Mouse (Mus musculus) frontal cortex, adult (tissue): Measurements from ENCODE around the gene Farsb.

Experiments
- ATAC-seq: cut with Nextera tagmentation; 2 replicates; pipeline ENCODE4 v1.9.2; 2017; ENCODE audit warnings: mild to moderate bottlenecking, moderate library complexity, mixed read lengths; ENCODE audit not compliant: low TSS enrichment

Gene Farsb

DNA sequence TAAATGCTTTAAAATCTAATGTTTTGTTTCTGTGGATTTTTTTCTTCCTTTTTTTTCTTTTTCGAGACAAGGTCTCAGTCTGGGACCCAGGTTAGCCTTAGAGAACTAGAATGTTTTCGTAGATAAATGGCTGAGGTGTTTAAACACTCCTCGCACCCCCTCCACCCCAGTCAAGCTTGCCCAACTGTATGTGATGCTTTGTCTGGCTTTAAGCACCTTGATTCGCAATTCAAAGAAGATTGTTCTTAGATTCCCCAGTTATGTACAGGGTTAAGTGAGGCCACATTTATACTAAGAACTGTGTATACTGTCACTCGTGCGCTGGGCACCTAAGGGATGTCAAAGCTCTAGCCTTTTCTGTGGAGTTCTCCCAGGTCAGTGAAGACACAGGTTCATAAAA is 68.4 kb downstream of the Farsb start:
- no peak for ATAC-seq

GRCm38 (mm10) chr1:78419593-78419992 is 69.1 kb downstream of the Farsb start:
- peak; percentile 80 for ATAC-seq

DNA sequence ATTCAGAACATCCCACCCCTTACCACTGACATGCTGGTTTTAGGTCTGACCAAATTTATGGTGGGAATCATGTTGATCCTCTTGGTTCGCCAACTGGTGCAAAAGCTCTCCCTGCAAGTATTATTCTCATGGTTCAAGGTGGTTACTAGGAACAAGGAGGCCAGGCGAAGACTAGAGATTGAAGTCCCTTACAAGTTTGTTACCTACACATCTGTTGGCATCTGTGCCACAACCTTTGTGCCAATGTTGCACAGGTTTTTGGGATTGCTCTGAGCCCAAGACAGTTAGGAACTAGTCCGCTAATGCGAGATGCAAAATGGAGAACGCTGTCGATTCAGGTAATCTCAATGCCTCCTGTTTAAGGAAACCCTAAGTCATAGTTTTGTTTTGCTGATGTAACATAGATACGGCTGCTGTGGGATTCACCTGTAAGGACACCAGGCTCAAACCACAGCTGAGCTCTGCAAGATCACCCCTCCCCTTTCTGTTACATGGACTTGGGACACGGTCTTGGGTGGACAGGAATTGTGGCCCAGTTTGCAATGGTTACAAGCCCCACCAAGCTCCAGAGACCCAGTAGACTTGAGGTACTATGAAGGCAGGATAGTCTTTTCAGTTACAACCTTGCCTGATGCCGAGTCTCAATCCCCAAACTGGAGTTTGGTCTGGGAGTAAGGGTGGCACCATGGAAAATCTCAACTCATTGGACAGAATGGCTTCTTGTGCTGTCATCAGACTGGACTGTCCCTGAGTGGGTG is 71.4 kb downstream of the Farsb start:
- ATAC-seq, result no peak

DNA sequence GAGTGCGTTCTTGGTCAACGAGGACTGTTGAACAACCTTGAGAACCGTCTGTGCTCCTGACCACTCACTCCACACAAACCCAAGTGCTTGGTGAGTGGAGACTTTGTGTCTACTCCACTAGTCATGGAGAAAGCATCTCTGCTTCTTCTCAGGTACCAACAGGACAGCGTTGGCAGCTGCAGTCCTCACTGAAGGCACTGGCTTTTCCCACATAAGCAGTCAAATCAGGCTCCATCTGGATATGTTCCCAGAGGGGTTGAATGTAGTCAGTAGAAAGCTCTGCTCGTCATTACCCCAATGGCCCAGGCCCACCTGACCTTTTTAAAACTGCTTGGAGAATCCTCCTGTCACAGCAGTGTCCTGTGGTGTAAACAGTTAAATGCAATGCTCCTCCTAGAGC is 74.3 kb downstream of the Farsb start:
- ATAC-seq, result no peak

DNA sequence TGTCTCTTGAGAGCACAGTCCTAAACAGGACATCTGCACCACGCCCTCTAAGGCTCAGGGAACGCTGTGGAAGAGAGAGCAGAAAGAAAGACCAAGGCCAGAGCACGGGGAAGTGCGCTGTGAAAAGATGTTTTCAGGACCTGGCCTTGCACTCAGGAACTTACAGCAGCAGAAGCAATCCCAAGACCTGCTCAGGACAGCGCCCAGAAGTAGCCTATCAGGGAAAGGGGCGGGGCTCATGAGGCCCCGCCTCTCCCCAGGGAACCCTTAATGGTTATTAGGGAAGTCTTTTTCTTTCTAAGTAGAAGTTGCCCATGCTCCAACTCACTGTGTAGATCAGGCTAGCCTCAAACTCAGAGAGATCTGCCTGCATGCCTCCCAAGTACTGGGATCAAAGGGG is 76.0 kb downstream of the Farsb start:
- ATAC-seq, result no peak

GRCm38 (mm10) chr1:78409396-78409795 is 79.3 kb downstream of the Farsb start:
- ATAC-seq, result no peak

DNA sequence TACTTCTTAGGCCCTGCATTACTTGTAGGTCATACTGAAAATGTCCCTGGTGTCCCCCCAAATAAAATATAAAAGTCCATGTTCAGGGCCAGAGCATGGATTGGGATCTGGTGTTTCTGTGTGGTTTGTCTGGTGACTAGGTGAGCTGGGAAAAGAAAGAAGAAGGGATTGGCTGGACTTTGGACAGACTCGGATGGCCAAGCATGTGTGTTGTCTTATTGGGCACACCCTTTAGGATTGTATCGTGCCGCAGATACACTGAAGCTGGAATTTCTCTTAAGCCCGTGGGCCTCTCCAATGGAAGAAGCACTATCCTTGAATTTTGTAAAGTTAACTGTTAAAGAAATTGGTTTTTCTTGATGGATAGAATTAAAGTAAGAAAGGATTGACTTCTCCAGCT is 87.3 kb downstream of the Farsb start:
- ATAC-seq, result no peak

- ATAC-seq, result no peak
Observed at GRCm38 (mm10) chr1:78399755-78400154, 88.9 kb downstream of the Farsb start.

- ATAC-seq, result no peak
Observed at GRCm38 (mm10) chr1:78396320-78396913, 92.3 kb downstream of the Farsb start.

GRCm38 (mm10) chr1:78395737-78396136 is 93.0 kb downstream of the Farsb start:
- no peak for ATAC-seq

GRCm38 (mm10) chr1:78395191-78395735 is 93.4 kb downstream of the Farsb start:
- no peak for ATAC-seq

- no peak for ATAC-seq
Observed at GRCm38 (mm10) chr1:78388848-78389247, 99.8 kb downstream of the Farsb start.

DNA sequence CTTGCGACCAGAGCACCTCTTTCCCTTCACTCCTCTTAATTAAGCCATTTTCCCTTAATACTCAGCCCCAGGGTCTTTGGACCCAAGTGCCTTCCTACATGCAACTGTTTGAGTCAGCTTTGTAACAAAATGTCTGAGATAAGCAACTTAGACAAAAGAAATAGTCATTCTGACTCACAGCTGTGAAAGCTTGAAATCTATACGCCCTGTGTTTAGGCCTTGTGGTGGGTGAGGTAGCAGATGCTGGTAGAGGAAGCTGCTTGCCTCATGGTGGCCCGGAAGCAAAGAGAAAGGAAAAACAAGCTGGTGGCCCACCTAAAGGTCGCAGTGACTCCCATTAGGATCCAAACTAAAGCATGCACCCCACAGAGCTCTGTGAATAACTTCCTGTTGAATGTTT is 100.8 kb downstream of the Farsb start:
- ATAC-seq, result no peak

DNA sequence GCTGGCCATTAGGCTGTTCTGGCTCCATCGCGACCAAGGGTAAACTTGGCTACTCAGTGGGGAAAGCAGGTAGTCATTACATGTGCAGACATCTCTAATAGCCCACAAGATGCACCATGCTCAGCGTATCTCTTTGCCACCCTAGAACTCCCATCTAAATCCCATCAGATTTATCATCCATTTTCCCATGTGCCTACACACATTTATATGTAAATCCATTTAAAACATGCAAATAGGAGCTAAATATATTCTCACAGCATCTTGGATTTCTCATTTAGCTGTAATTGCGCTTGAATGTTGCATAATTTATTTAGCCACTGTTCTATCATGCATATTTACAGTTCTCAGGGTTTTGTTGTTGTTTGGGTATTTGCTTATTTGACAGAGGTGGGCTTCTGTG is 107.7 kb downstream of the Farsb start:
- ATAC-seq, result peak; percentile 60

DNA sequence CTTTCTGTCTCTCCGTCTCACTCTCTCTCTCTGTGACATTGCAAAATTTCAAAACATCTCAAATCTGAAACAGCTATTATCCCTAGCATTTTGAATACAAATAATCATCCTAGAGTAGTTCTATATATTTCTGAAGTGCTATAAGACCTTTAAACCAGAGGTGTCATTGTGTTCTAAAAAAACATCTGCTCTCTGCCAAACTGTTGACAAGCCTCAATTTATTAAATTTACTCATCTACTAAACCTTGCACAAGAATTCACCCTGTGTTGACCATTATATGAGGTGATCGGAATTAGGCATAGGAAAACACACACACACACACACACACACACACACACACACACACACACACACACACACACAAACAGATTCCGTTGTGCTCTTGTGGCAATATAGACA is 113.6 kb downstream of the Farsb start:
- ATAC-seq, result no peak

- no peak for ATAC-seq
Observed at GRCm38 (mm10) chr1:78373836-78374235, 114.9 kb downstream of the Farsb start.

DNA sequence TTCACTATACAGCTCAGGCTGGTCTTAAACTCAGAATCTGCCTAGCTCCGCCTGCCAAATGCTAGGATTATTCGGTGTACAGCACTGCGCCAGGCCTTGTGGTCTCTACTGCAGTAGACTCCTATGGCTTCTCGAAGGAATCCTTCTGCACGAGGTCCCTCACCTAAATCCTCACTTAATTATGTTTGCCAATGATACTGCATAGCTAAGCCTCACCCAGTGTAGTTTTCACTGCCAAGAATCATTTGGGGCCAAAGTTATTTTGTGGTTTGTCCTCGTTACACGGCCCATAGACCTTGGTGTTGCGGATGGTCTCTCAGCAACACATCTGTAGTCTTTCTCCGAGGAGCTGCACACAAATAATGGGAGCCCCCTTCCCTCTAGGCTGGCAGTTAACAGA is 116.4 kb downstream of the Farsb start:
- ATAC-seq, result no peak

- peak; percentile 91 for ATAC-seq
Observed at GRCm38 (mm10) chr1:78371569-78372236, 117.0 kb downstream of the Farsb start.

- ATAC-seq, result no peak
Observed at GRCm38 (mm10) chr1:78370121-78370520, 118.6 kb downstream of the Farsb start.
